Mouse (Mus musculus): ENCODE results near the gene Usp19.
A peak's percentile ranks its signal among the peaks of the same experiment; 100 is the strongest.

The Usp19 gene

DNA sequence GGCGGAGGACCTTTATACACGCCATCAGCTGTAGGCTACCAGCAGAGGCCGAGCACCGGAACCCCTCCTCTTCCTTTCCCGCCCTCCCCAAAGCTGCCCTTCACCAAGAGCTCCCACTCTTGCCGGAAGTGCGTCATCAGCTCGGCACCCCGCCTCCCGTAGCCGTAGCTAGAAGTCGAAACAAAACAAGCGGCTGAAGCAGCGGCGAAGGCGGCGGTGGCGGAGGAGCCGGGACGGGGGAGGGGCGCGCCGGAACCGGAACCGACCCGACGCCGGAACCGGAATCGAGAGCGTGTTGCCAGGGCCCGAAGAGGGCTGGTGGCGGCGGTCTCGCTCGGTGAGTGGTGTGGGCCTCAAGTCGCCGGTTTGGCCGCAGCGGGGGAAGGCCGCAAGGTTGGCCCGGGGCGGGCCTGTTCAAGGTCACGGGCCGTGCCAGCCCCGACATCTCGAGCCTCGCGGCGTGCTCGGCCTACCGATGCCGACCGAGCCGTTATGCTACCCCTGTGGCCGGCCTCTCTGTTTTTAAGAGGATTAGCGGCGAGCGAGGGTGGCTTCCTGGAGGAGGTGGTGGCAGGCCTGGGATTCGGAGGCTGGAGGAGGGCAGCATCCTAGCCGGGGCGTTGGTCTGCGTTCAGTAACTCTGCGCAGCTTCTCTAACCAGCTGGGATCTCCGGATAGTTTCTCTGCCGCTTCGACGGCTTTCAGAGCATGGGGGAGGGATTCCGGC is at the start of gene Usp19:
TSS of gene Usp19 (plus strand) at position 44 of the 727 bp plus-strand sequence.
- DNase-seq (ENCODE audit: low read depth): peak; percentile 99

DNA sequence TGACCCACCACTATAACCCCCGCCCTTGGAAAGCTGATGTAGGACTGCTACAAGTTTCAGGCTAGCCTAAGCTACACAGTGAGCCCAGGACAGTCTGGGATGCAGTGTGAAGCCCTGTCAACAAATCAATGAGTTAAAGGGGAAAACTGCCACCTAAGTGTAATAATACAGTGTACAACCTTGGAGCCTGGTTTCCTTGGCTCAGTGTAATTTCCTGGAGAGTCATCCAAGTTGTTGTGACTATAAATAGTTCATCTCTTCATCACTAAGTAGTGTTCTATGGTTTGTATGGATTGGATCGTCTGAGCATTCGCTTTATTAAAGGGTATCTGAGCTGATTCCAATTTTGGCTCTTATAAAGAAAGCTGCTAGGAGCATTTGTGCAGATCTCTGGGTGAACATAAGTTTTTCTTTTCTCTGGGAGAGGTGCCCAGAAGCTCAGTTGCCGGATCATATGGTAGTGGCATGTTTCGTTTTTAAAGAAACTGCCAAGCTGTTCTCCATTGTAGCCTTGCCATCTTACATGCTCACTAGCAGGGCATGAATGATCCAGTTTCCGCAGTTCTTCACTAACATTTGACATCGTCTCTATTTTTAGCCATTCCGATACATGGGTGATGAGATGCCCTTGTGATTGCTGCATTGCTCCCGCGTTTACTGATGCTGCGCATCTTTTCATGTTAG is 49.0 kb upstream of the Usp19 start:
- DNase-seq (ENCODE audit: low read depth): no peak

- peak; percentile 19 for DNase-seq (ENCODE audit: low read depth)
These were observed 45.3 kb upstream of the Usp19 start for GRCm38 (mm10) chr9:108445125-108445524.

DNA sequence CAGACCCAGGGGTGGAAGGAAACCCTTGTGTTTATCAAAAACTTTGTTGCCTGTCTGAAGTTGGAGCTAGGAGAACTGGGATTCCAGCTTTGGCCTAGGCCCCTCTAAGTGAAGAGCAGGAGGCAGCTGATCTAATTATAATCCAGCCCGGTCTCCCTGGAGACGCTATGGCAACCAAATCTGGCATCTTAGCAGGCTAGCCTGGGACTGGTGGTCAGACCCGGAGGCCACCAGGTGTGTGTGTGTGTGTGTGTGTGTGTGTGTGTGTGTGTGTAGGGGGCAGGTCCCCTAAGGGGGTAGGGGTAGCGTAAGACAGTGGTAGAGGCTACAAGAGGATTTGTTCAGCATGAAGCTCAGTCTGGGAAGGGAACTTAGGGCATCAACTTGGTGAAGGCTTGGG is 40.5 kb upstream of the Usp19 start:
- no peak for DNase-seq (ENCODE audit: low read depth)

GRCm38 (mm10) chr9:108450292-108451169 is 39.9 kb upstream of the Usp19 start:
- no peak for DNase-seq (ENCODE audit: low read depth)

- DNase-seq (ENCODE audit: low read depth): no peak
These were observed 39.3 kb upstream of the Usp19 start for GRCm38 (mm10) chr9:108451170-108451493.

- DNase-seq (ENCODE audit: low read depth): no peak
These were observed 38.8 kb upstream of the Usp19 start for GRCm38 (mm10) chr9:108451519-108452160.

GRCm38 (mm10) chr9:108452291-108452906 is 38.0 kb upstream of the Usp19 start:
- DNase-seq (ENCODE audit: low read depth): peak; percentile 69

- no peak for DNase-seq (ENCODE audit: low read depth)
These were observed 37.5 kb upstream of the Usp19 start for GRCm38 (mm10) chr9:108452911-108453310.

- no peak for DNase-seq (ENCODE audit: low read depth)
These were observed 36.9 kb upstream of the Usp19 start for GRCm38 (mm10) chr9:108453458-108453857.

- no peak for DNase-seq (ENCODE audit: low read depth)
These were observed 36.0 kb upstream of the Usp19 start for GRCm38 (mm10) chr9:108454429-108454828.

DNA sequence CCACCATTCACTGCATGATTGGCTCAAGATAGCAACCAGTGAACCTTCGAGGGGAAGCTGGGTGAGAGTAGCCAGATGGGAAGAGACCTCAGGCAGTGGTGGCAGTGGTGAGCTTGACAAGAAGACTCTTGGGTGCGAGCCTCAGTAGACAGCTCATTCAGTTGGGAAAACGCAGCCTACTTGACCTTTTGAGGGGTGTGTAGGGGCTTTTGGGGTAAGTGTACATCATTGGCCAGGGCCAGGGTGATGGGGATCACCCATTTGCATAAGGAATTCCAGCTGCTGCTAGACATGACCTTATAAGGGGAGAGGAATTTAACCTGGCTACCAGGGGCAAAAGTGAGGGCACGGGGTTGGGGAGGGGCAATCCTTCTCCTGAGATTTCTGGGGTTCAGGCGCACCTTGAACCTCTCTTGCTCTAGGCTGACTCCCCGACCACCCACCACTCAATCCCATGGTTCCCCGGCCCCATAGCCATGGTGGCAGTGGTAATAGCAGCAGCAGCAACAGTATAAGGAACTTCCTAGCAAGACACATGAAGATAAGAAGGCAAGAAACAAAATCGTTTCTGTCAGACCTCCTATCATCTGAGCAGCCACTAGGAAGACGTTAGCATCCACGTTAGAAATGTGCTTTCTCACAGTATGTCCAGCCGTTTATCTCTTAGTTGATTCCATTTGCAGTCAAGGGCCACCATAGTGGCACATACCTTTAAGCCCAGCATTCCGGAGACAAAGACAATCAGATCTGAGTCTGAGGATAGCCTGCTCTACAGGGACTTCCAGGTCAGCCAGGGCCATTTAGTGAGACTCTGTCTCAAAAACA is 34.4 kb upstream of the Usp19 start:
- DNase-seq (ENCODE audit: low read depth): no peak

DNA sequence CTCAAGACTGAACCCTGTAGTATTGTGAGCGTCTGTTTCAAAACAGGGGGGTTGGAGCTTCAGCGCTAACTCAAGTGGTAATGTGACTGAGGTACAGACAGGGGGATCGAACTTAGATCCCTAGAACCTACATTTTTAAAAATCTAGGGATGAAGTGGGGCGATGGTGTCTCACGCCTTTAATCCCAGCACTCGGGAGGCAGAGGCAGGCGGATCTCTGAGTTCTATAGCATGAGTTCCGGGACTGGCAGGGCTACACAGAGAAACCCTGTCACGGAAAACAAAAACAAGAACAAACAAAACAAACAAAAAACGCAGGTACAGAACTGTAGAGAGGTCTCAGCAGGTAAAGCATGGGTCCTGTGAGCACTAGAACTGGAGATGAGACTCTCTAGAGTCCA is 33.4 kb upstream of the Usp19 start:
- no peak for DNase-seq (ENCODE audit: low read depth)

DNA sequence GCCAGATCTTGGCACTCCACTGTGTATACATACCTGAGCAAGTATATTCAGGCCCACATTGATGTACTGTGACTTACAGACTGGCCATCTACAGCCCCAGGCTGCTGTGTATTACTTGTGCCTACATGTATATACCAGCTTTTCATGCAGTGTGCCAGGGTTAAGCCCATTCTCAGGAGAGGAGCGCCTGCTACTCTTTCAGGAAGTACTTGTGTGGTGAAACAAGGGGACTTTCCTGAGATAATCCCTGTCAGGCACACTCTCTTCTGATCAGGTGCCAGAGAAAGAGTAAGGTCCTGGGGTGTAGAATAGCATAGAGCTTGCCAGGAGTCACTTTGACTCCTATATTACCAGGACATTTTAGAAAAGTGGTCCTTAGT is 30.5 kb upstream of the Usp19 start:
- DNase-seq (ENCODE audit: low read depth): no peak

GRCm38 (mm10) chr9:108460319-108461178 is 29.9 kb upstream of the Usp19 start, which contains the start of gene Ccdc71:
Gene Ccdc71 (plus strand): TSS chr9:108460527.
- DNase-seq (ENCODE audit: low read depth): peak; percentile 91

GRCm38 (mm10) chr9:108461181-108461631 is 29.2 kb upstream of the Usp19 start, which contains the start of gene Klhdc8b:
Gene Klhdc8b (minus strand): TSS chr9:108461581.
- DNase-seq (ENCODE audit: low read depth): no peak

DNA sequence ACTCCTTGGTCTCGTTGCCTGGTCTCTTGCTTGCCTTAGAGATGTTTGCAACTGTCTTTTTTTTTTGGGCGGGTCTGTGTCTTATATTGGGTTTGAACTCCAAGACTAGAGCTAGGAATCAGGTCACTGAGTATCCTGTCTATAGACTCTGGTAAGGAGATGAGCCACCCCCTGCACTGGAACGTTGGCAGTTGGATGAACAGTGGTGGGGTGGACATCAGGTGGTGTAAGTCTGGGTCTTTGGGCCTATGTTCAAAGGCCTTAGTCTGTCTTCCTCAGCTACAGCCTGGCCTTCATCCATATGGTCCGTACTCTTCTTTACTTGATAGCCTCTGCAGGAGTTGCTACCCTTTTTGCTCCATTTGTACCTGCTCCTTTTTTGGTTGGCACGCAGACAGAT is 28.7 kb upstream of the Usp19 start:
- DNase-seq (ENCODE audit: low read depth): no peak

- DNase-seq (ENCODE audit: low read depth): no peak
These were observed 28.2 kb upstream of the Usp19 start for GRCm38 (mm10) chr9:108462192-108462591.

DNA sequence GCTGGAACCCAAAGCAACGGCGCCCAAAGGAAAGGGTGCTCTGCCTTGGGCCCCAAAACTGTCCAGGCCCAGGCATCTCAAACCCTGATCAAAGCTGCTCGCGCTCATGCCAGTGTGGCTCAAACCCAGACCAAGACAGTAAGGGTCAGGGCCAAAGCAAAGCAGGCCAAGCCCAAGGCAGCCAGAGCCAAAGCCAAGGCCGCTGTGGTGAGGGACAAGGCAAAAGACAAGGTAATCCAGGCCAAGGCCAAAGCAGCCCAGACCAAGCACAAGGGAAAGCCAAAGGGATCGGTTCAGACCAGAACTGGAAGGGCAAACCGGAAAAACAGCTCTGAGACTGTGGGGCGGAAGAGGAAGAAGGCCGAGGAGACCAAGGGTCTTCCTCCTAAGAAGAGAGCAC is 26.7 kb upstream of the Usp19 start:
- DNase-seq (ENCODE audit: low read depth): no peak

- no peak for DNase-seq (ENCODE audit: low read depth)
These were observed 24.2 kb upstream of the Usp19 start for GRCm38 (mm10) chr9:108466219-108466618.
